Mouse (Mus musculus) mesoderm, embryonic 11.5 days (tissue): Measurements from ENCODE around the gene Pld1.

ENCODE experiments used
- DNase-seq: peaks from one replicate; pipeline ENCODE4 v3.0.0-alpha.2; 2012; ENCODE audit warnings: low read depth, low spot score

Gene Pld1

DNA sequence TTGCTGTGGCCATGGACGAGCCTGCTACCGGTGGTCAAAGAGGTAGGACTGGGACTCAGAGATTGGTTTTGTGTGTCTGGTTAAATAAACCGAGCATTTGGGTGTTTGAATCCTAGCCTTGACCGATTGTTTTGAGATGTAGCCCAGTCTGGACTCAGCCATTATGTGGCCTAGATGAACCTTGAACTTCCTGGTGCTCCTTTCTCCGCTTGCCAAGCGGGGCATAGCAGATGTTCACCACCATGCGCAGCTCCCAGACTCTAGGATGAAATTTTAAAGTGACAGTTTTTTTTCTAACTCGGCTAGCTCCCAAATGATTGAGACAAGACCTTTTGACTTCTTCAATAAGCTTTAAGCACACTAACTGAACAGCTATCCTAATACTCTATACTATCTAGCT, 102.7 kb downstream of the Pld1 start:
- DNase-seq: no peak

- no peak for DNase-seq
These were observed 103.9 kb downstream of the Pld1 start for GRCm38 (mm10) chr3:28042366-28042765.

GRCm38 (mm10) chr3:28047599-28047998, 109.1 kb downstream of the Pld1 start:
- DNase-seq: no peak

DNA sequence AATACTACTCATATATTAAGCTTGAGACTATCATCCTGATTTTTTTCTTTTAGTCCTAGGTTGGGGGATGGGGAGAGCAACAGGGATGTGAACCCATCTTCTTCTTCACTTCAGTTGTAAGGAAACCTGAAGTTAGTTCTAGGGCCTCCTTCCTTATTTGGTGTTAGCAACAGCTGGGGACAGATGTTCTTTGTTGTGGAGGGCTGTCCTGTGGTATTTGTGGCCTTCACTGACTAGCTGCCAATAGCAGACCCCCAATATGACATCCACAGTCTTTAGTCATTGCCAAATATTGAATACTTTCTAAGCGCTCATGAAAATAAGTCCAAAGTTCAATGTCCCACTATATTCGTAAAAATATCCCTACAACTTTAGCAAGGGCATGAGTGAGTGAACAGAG, 111.0 kb downstream of the Pld1 start:
- no peak for DNase-seq

DNA sequence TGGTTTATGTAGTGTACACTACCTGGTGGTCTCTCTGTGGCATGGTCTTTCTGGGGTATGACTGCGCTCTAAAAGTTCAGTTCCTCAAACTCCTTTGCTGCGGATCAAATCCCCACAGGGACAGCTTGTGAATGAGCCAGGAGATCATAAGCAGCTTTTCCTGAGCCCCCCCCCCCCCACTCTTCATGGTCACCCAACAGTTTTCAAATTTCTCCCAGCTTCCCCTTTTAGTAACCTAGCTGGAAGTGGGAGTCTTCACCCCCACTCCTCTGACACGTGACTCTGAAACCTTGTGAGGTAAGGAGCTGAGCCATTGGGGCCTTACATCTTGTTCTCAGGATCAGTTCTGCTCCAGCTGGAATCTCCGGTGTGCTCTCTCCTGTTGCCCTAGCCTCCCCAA, 114.6 kb downstream of the Pld1 start:
- no peak for DNase-seq

DNA sequence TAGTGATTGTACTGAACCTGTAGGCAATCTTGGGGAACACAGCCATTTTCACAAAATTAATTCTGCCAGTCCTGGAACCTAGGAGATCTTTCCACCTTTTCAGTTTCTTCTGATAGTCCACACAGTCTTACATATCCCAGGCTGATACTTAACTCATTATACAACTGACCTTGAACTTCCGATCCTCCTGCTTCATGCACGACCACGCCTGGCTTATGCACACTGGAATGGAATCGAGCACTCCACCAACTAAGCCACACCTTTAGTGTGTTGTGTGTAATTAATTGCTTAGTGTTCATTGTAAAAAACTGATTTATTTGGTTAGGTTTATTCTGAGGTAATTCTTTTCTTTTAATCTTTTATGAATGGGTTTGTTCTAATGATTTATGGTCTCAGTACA, 122.2 kb downstream of the Pld1 start:
- DNase-seq: no peak

GRCm38 (mm10) chr3:28061155-28061554, 122.7 kb downstream of the Pld1 start:
- no peak for DNase-seq

DNA sequence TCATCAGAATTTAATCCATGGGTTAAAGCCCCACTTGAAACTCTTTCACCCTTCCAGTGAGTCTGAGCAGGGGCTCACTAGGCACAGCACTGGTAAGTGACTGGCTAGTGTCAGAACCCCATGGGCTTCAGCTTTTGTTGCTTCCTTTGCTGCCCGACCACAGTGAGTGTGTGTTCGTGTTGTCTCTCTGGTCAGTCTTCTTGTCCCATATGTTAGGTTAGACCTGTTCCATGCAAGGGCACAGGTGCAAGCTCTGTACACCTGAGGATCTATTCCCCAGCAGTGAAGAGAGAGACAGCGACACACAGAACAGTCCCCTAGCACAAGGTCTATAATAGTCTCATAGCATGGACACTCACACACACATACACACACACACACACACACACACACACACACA, 140.7 kb downstream of the Pld1 start:
- no peak for DNase-seq

DNA sequence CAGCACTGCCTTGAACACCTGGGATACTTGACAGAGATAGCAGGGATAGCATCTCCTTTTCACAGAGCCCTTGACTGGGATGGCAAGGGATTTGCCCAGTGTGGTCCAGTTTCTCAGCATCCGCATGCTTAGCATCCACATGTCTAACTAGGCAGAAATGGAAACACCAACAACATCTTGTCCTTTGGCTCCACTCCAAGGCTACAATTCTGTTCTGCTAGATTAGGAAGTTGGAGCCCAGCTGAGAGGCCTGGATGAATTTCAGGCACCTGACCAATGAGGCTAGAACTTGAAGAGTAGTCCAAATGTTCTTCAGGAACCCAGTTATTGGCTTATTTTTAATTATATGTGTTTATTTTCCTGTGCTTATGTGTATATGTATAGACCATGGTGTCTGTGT, 141.6 kb downstream of the Pld1 start:
- DNase-seq: no peak

GRCm38 (mm10) chr3:28081012-28081411, 142.5 kb downstream of the Pld1 start:
- DNase-seq: no peak

DNA sequence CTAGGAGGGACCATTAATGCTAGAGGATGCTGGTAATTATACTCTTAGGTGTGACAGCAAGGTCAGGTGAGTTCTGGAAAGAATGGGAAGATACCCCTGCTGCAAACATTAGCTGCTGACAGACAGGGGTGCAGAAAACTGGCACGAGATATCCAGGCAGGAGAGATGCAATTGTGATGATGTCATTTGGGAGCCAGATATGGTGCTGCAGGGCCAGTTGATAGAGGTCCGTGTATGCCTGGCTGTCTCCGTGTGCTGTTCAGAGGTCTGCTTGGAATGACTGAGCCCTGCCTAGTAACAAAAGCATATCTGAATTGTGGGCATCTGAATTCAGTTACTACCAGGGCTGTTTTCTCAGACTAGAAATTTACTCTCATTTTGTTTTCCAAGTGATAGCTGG, 144.7 kb downstream of the Pld1 start:
- DNase-seq: no peak

- DNase-seq: no peak
These were observed 145.8 kb downstream of the Pld1 start for GRCm38 (mm10) chr3:28084281-28084680.

- DNase-seq: no peak
These were observed 152.8 kb downstream of the Pld1 start for GRCm38 (mm10) chr3:28091296-28091695.

DNA sequence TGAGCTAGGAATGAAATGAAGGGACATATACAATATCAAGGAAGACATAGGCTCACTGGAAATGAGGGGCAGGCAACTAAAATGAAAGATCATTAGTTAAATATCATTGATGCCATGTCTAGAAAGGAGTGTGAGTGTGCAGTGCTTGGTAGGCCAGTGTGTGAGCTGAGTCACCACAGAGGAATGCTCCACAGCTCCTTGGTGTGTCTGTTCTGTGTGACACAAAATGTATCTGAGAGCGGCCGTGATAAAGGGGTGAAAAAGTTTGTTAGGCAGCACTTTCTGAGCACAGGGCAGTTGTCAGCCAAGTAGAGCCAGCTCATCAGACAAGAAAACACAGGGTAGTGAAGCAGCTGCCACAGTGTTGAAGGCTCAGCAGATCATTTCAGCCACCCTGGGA, 153.2 kb downstream of the Pld1 start:
- no peak for DNase-seq

- DNase-seq: no peak
These were observed 155.3 kb downstream of the Pld1 start for GRCm38 (mm10) chr3:28093684-28094302.

- DNase-seq: no peak
These were observed 157.0 kb downstream of the Pld1 start for GRCm38 (mm10) chr3:28095451-28095850.

- DNase-seq: no peak
These were observed 160.7 kb downstream of the Pld1 start for GRCm38 (mm10) chr3:28099175-28099574.

GRCm38 (mm10) chr3:28104992-28105391, 166.5 kb downstream of the Pld1 start:
- DNase-seq: no peak

DNA sequence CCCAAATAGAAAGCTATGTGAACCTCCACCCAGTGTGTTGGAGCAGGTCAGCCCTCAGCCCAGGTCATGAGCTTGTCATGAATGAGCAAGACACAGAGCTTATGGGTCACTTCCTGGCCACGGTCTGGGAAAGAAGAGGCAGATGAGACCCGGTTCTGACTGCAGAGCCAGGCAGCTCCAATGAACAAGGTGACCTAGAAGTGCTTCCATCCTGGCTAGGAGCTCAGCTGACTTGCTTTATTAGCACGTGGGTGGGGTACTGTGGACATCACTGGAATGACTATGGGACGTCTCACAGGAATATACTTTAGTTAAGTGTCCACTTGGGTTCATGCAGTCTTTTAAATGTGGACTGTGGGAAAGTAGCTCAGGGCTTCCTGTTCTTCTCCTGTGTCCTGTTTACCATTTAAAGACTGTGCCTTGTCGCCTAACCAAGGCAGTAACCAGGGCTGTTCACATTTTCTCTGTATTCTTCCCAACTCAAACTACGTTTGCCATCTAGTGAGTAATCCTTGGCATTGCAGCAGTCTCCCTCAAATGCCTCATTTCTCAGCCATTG, 169.0 kb downstream of the Pld1 start:
- DNase-seq: peak; percentile 48

- no peak for DNase-seq
These were observed 173.0 kb downstream of the Pld1 start for GRCm38 (mm10) chr3:28111516-28111915.

- DNase-seq: no peak
These were observed 175.4 kb downstream of the Pld1 start for GRCm38 (mm10) chr3:28113881-28114280.

DNA sequence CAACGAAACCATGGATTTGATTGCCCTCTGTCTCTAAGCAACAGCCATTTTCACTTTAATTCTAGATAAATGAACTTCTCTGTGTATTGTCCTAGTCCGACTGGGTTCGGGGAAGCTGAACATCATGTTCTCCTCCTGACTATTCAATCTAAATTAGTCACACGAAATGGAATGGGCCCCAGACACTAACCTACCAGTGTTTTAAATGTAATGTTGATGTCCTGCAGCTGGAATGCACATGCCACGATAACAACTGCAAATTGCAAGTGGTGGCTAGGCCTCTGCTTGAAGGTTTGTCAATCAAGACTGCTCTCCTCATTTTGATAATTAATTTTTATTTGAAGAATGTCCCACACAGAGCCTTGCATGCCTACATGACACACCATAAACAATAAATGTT, 203.2 kb downstream of the Pld1 start:
- no peak for DNase-seq

DNA sequence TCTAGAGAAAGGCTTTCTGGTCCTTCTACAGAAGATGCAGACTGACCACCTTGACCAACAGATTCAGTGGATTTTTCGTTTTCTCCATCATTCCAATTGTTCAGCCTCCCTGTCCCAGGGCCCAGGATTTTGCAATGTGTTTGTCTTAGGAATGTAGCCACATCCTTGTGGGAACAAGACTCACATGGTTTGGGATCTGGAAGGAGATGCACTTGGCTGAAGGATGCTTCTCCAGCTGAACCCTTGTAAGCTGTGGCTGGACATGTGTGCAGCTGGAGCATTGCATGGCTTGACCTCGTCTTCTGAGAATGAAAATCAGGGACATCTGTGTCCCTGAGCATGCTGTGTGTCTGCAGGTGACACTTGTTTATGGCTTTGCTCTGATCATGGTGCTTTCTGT, 203.6 kb downstream of the Pld1 start:
- no peak for DNase-seq

GRCm38 (mm10) chr3:28144676-28145075, 206.2 kb downstream of the Pld1 start:
- no peak for DNase-seq
